Mouse (Mus musculus) gastrocnemius, adult 8-10 months (tissue): ENCODE measurements around the gene Nlrp1a. TPM values are rescaled to one million over a fixed set of nuclear protein-coding genes. Genes with fewer than 3 reads are reported as not detected.

Source experiments
- DNase-seq, 2 experiments: peaks; one replicate each; pipeline ENCODE4 v3.0.0; 2022; ENCODE audit warnings: low spot score in 2 of 2
- total RNA-seq, 4 experiments: library from RNA; stranded (reverse); gene quantifications; 2 replicates each; pipeline ENCODE4 v1.2.4; 2022

Gene Nlrp1a
- total RNA-seq: under 1 TPM; 0.22 to 0.27 (median 0.25) TPM

GRCm38 (mm10) chr11:71144661-71145060 lies at the start of gene Nlrp1a:
TSS of gene Nlrp1a (minus strand) at chr11:71144704.
- DNase-seq: no peak

- no peak for DNase-seq
These were observed 25.1 kb upstream of the Nlrp1a start for GRCm38 (mm10) chr11:71169633-71170032.

GRCm38 (mm10) chr11:71164139-71164538 lies 19.6 kb upstream of the Nlrp1a start:
- no peak for DNase-seq

GRCm38 (mm10) chr11:71159439-71160136 lies 15.1 kb upstream of the Nlrp1a start:
- no peak for DNase-seq

- DNase-seq: no peak
These were observed 10.8 kb upstream of the Nlrp1a start for GRCm38 (mm10) chr11:71155272-71155671.

GRCm38 (mm10) chr11:71142031-71142430 lies 2.5 kb downstream of the Nlrp1a start:
- DNase-seq: no peak

GRCm38 (mm10) chr11:71107128-71107527 lies 37.4 kb downstream of the Nlrp1a start:
- no peak for DNase-seq

GRCm38 (mm10) chr11:71106261-71107021 lies 38.1 kb downstream of the Nlrp1a start:
- DNase-seq: no peak

GRCm38 (mm10) chr11:71103931-71104330 lies 40.6 kb downstream of the Nlrp1a start:
- DNase-seq: no peak

GRCm38 (mm10) chr11:71076342-71076741 lies 68.2 kb downstream of the Nlrp1a start:
- DNase-seq: no peak

- DNase-seq: no peak
These were observed 92.0 kb downstream of the Nlrp1a start for GRCm38 (mm10) chr11:71052554-71052953.

Other genes starting within 250 kb of the Nlrp1a start
- gene Nup88, start 174.7 kb downstream of the Nlrp1a start, total RNA-seq: 10 to 100 TPM; 26.4 to 38.5 (median 31.9) TPM
- gene Rpain, start 174.5 kb downstream of the Nlrp1a start, total RNA-seq: 10 to 100 TPM; 10.9 to 16.4 (median 12.2) TPM
- 100 to 1,000 TPM; 119 to 137 (median 127) TPM for gene C1qbp, start 161.7 kb downstream of the Nlrp1a start, total RNA-seq
- gene Dhx33, start 140.3 kb downstream of the Nlrp1a start, total RNA-seq: 10 to 100 TPM in 1 of 4 experiments, 1 to 10 TPM in 3; 6.5 to 10.2 (median 8.3) TPM
- 1 to 10 TPM; 3.6 to 6.5 (median 4.6) TPM for gene Mis12, start 125.1 kb downstream of the Nlrp1a start, total RNA-seq
- 10 to 100 TPM in 3 of 4 experiments, 1 to 10 TPM in 1; 9.8 to 15.4 (median 13.4) TPM for gene Derl2, start 124.9 kb downstream of the Nlrp1a start, total RNA-seq
- gene 6330403K07Rik, start 111.2 kb downstream of the Nlrp1a start, total RNA-seq: under 1 TPM in 2 of 4 experiments, not detected in 2; 0.53 to 0.64 TPM
- under 1 TPM in 1 of 4 experiments, not detected in 3; 0.11 TPM for gene Nlrp1b, start 86.0 kb upstream of the Nlrp1a start, total RNA-seq